Mouse (Mus musculus): Measurements from ENCODE around the gene Gm28845.

Gene Gm28845

DNA sequence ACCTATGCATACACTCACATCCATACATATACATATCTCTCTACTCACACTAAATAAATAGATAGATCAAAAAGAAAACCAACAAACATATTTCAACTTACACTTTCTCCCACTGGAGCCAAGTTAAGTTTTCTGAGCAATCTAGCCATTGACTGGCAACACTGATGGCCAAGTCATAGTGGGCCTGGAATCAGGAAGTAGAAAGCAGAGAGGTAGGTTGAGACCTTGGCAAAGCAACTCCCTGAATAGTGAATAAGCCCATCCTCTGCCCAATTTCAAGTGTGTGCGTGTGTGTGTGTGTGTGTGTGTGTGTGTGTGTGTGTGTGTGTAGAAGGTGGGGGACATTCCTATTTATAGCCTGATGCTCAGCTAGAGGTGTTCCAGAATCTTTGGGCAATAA, at the start of gene Gm28845:
TSS of gene Gm28845 (minus strand) at position 121 of the 400 bp plus-strand sequence.
- CTCF ChIA-PET, result no interaction called here
- POLR2A ChIA-PET, result interaction anchor here in 2 of 4 experiments (1.8 to 2.8 kb wide), 3 partner anchors 9 to 59 kb away, joined by 4 to 8 read pairs (median 5); no protein-coding TSS in a partner anchor

DNA sequence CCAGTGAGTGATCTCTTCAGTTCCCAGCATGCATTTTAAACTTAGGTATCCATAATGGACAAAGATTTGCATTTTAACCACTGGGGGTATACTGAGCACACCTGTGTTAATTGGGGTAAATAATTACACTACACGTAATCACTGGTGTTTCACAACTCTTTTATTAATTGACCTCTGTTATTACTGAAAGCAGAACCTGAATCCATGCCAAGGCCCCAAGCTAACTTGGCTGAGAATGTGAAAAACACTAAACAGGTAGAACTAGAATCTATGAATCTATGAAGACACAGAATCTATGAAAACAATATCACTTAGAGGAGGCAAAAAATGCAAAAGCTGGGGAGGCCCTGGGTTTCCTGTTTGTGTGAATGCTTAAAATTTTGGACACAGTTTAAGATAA, 48.1 kb upstream of the Gm28845 start:
- ChIA-PET POLR2A (interaction anchor here in 1 of 4 experiments (1.0 to 1.1 kb wide), 2 partner anchors 11 to 18 kb away, joined by 3 read pairs; no protein-coding TSS in a partner anchor), CTCF (no interaction called here)

DNA sequence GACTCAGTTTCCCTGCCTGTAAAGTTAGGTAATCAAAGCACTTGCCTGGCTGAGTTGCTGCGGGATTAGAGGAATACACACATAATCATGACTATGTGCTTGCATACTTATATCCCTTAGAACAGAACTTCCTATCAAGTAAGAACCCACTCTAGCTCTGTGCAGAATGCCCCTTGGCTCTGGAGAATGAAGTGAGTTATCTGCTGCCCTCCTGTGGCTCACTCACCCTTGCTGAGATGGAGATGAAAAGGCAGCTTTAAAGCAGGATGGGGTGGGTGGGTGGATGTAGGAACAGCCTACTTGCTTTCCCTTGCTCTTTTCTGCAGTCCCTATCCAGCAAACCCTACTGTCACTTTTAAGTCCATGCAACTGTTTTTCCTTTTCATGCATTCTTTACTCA, 42.9 kb upstream of the Gm28845 start:
- ChIA-PET CTCF (interaction anchor here in 2 of 4 experiments (0.6 to 2.2 kb wide), 4 partner anchors 16 to 114 kb away, joined by 3 to 6 read pairs (median 4); no protein-coding TSS in a partner anchor), POLR2A (interaction anchor here in 1 of 4 experiments (2.4 kb wide), 1 partner anchor 16 kb away, joined by 13 read pairs; no protein-coding TSS in a partner anchor)

DNA sequence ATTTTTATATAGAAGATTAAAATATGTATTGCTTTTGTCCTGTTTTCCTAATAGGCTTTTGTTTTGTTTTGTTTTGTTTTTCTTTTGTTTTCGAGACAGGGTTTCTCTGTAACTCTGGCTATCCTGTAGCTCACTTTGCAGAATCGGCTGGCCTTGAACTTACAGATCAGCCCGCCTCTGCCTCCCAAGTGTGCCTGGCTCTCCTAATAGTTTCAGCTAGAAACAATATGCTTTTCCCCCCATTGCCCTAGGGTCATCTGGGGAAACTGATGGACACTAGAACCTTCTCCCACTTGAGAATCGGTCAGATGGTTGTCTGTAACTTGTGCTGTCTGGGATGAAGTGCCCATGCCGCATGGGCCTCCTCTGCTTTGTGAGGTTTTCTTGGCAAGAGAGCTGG, 36.8 kb upstream of the Gm28845 start:
- ChIA-PET POLR2A (interaction anchor here in 2 of 4 experiments (0.6 to 1.3 kb wide), 3 partner anchors 14 to 24 kb away, joined by 3 to 4 read pairs (median 3); no protein-coding TSS in a partner anchor), CTCF (no interaction called here)

DNA sequence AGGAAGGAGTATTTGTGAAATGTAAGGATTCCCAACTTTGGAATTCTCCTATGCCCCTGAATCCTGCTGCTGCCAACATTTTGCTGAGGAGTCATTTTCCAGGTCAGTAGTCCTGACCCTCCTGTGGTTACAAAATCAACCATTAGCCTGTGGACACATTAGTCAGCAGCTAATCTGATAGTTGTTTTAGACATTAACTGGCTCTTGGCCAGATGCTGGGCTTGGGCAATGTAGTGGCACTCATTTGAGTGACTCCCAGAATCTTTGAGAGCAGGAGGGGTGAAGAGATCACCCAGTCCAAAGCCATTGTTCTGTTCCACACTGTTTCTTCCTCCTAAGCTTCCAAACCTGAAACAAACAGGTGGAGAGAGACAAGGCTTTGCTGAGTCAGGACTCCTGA, 35.5 kb upstream of the Gm28845 start:
- POLR2A ChIA-PET, result interaction anchor here in 2 of 4 experiments (0.9 to 1.7 kb wide), 4 partner anchors 9 to 43 kb away, joined by 3 to 9 read pairs (median 4); no protein-coding TSS in a partner anchor
- CTCF ChIA-PET, result interaction anchor here in 2 of 4 experiments (0.6 to 0.8 kb wide), 2 partner anchors 31 to 421 kb away, joined by 3 read pairs; no protein-coding TSS in a partner anchor

DNA sequence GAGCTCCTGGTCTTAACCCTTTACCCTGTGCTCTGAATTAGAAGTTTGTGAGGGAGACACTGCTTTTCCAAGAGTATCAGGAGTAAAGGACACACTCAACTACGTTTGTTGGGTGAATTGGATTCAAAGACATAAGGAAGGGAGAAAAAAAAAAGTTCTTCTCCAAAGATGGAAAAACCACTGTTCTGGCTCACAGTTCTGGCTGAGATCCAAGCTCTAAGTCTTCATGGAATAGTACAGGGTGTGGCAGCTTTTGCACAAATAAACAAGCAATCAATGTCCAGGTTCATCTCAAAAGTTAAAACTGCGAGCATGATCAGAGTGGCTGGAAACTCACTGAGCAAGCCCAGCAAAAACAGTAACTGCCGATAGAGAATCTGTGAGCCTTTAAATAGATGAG, 28.6 kb upstream of the Gm28845 start:
- ChIA-PET CTCF (interaction anchor here in 1 of 4 experiments (0.8 kb wide), 1 partner anchor 38 kb away, joined by 3 read pairs; no protein-coding TSS in a partner anchor), POLR2A (interaction anchor here in 1 of 4 experiments (0.7 kb wide), 1 partner anchor 30 kb away, joined by 3 read pairs; no protein-coding TSS in a partner anchor)

DNA sequence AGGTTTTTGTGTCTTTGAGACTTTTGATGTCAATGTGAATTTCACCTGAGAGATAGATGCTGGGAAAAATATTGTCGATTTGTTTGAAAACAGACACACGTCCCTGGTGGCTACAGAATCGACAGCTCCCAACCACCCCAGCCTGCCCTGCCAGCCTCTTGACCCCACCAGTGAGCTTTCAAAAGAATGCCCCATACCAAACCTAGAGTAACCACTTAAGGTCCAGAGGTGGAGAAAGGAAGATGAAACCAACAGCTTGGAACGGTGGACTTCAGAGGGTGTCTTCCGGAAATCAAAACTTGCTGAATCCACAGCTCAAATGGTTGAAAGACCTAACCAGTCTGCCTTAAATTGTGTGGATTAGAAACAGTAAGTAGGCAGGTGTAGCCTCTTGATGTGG, 28.0 kb upstream of the Gm28845 start:
- POLR2A ChIA-PET, result interaction anchor here in 1 of 4 experiments (0.7 to 0.8 kb wide), 2 partner anchors 31 to 72 kb away, joined by 3 read pairs; no protein-coding TSS in a partner anchor
- CTCF ChIA-PET, result interaction anchor here in 1 of 4 experiments (0.8 kb wide), 1 partner anchor 38 kb away, joined by 3 read pairs; no protein-coding TSS in a partner anchor

DNA sequence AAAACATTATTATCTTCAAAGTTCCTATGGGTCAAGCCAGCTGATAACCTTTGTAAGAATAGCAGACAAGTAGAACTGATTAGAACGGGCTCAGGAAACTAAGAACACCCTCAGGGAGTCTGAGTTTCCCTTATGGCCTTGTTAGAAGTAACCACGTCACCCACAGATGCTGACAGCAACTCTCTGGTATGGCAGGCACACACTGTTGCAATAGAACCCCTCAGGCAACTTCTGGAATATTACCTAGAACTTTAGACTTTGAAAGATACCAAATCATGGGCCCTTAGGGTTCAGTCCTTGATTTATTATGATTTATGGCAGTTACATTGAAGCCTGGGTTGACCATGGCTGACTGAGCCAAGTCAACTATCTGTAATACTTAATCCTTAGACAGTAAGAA, 27.2 kb upstream of the Gm28845 start:
- CTCF ChIA-PET, result no interaction called here
- POLR2A ChIA-PET, result no interaction called here

DNA sequence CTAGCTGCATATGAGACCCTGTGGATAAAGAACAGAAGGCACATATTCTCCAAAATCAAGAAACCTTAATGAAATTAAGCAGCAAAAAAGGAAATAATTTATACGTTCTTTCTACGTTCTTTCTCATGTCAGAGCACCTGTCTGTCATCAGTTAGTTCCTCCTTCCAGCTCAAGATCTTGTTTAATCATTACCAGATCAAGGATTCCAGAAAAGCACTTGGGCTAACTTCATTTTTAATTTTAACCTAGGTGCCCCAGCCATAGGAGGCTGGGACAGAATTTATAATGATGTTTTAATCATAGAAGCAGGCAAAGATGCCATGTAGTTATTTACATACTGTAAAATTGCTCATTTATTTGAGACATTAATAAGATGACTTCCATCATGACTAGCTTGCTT, 25.4 kb upstream of the Gm28845 start:
- POLR2A ChIA-PET, result no interaction called here
- CTCF ChIA-PET, result no interaction called here

DNA sequence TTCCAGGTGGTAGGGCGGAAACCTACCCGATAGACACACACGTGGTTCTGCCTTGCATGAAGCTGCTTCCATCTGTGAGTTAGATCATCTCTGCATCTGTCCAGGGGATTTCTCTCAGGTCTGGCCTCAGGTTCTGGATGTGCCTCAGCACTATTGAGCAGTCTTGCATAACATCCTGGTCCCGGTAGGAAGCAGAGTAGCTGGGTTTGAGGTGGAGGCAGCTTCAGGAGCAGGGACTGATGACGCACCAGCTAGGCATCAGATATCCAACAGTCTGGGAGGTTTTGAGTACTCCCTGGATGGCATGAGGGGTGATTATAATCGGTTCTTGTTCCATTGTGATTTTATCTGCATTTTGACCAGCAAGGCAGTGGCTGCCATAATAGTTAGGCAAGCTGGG, 18.2 kb upstream of the Gm28845 start:
- ChIA-PET CTCF (interaction anchor here in 2 of 4 experiments (0.6 kb wide), 2 partner anchors 24 to 1804 kb away, joined by 3 read pairs; no protein-coding TSS in a partner anchor), POLR2A (interaction anchor here in 1 of 4 experiments (0.7 kb wide), 1 partner anchor 17 kb away, joined by 3 read pairs; no protein-coding TSS in a partner anchor)

DNA sequence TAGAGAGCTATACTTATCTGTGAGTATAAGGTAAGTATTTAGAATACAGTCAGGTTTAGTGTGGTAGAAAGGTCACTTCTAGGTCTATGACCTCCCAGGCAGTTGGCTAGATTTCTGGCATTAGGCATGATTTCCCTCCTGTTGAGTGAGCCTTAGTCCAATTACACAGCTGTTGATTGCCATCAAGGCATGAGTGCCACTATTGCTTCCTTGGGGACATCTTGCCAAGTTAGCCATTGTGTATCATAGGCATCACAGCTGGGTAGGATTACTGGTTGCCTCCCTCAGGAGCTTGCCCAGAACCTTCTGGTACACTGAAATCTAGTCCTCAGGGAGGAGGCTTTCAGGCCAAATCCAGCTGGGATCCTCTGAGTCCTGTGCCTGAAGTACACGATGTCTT, 13.5 kb upstream of the Gm28845 start:
- POLR2A ChIA-PET, result interaction anchor here in 1 of 4 experiments (0.9 to 1.5 kb wide), 2 partner anchors 23 to 87 kb away, joined by 3 to 4 read pairs; no protein-coding TSS in a partner anchor

DNA sequence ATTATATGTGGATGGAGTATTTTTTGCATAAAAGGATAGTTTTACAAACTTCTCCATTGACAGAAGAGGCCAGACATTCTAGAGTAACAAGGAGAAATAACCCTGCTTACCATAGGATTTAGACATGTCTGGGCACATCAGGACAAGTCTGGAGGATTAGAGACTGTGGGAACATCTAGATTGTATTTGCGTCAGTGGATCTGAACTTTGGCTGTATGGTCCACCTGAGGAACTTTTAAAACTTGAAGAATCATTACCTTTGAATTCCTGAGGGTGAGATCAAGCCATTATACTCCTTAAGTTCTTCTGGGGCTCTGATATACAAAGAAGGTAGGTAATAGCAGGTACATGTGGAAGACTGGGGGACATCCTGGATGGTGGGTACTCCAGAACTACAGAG, 12.3 kb upstream of the Gm28845 start:
- CTCF ChIA-PET, result no interaction called here
- POLR2A ChIA-PET, result interaction anchor here in 1 of 4 experiments (0.9 to 1.5 kb wide), 2 partner anchors 24 to 86 kb away, joined by 3 to 4 read pairs; no protein-coding TSS in a partner anchor

More for the DNA sequence above, 13.5 kb upstream of the Gm28845 start:
- CTCF ChIA-PET, result interaction anchor here in 1 of 4 experiments (0.6 kb wide), 1 partner anchor 376 kb away, joined by 3 read pairs; no protein-coding TSS in a partner anchor

DNA sequence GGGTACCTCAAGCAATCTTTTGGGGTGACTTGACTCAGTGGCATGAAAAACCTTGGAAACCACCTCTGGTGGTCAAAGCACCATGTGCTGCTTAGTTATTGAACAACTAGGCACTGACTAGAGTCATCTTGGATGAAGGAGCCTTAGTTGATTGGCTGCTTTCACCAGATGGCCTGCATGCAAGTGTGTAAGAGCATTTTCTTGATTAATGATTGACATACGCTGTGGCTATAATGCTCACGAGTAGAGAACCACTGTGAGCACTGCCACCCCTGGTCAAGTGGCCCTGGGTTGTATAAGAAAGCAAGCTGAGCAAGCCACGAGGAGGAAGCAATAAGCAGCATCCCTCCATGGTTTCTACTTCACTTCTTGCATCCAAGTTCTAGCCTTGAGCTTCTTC, 10.9 kb upstream of the Gm28845 start:
- ChIA-PET POLR2A (interaction anchor here in 1 of 4 experiments (1.7 kb wide), 1 partner anchor 17 kb away, joined by 5 read pairs; no protein-coding TSS in a partner anchor), CTCF (no interaction called here)

DNA sequence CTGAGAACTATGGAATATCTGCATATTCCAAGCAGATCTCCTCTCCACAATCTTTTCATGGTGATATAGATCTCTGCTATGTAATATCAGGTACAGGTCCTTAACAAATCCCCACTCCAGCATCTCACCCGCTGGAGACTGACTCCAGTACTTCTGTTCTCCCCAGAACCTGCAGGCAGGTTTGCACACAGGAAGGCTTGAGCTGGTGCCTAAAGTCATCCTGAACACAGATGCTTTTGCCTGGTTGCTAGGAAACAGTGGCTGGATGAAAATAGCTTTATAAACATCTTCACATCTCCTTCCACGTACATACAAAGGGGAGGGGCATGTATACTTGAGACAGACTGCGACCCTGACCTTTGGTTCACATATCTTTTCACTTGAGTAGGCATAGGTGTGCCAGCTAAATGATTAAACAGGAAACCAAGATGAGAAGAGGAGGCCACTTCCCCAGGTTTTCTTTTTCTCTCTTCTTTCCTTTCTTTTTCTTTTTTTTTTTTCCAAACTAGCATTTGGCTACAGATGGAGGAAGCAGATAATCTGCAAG, 10.3 kb upstream of the Gm28845 start:
- CTCF ChIA-PET, result interaction anchor here in 1 of 4 experiments (0.9 kb wide), 1 partner anchor 18 kb away, joined by 3 read pairs; no protein-coding TSS in a partner anchor
- POLR2A ChIA-PET, result interaction anchor here in 2 of 4 experiments (0.8 to 1.7 kb wide), 2 partner anchors 16 to 439 kb away, joined by 3 to 5 read pairs; partner anchors contain the start of gene Ccnyl1 (in 1 of the 2)

DNA sequence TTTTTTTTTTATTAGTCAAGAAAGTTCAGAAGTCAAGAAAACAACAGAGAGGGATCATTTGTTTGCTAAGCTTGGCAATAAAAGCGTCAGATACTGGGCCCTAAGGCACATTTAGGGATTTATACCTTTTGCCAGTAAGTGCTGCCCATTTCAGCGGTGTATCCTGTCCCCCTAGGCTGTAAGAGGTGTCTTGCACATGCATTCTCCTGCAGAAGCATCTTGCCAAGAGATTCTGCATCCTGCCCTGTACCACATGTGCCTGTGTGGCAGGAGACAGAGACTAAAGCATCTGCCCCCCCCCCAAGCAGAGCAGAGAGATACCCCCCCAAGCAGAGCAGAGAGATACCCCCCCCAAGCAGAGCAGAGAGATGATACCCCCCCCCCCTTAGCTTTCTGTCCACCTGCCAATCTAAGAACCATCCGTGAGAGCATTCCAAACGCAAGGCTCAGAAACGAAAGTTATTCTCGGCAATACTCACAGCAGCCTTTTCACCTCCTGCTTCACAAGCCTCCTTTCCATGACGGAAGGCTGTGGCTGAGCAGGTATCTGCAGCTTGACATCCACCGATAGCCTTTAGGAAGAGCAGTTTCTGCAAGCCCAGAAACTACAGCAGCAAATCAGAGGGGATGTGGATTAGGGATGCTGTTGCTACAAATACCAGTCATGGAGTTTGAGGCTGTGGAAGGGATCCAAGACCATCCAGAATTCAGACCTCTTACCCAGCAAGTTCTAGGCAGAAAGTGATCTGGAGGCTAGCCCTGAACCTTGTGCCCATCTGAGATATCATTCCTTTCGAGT, 3.4 kb upstream of the Gm28845 start, which contains the start of gene D630023F18Rik:
TSS of gene D630023F18Rik (minus strand) at position 641 of the 799 bp plus-strand sequence.
- CTCF ChIA-PET, result no interaction called here
- POLR2A ChIA-PET, result interaction anchor here in 2 of 4 experiments (0.7 to 1.0 kb wide), 2 partner anchors 10 to 11 kb away, joined by 3 read pairs; no protein-coding TSS in a partner anchor

DNA sequence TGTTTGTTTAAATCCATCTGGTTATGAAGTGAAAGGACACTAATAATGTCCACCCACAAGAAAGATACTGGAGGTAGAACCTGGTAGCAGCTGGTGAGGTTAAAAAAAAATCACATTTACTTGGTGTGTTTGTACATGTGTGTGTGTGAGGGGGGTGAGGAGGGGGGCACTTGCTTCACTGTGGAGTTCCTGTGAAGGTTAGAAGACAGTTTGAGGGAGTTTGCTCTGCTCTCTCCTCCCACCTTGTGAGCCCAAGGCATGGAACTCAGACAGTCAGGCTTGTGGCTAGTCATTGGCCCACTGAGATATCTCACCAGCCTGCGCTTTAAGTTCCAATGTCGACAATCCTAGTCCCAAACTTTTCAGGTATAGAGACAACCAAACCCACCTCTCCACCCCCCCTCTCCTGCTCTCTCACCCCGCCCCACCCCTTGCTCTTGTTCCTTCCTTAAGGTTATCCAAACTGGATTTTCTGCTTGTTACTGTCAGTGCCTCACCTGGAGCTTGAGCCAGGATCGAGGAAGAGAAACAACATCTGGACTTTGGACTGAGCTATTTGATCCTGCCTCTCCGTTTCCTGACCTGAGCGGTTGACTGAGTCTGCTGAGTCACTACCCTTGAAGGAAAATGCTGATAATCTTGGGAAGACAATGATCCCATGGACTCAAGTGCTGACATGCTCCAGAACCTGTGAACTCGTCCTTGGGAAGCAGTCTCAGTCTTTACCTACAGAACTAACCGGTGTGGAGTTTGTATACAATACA, 1.0 kb downstream of the Gm28845 start:
- POLR2A ChIA-PET, result interaction anchor here in 3 of 4 experiments (0.7 to 2.8 kb wide), 8 partner anchors 8 to 383 kb away, joined by 3 to 8 read pairs (median 4); partner anchors contain the start of genes Idh1 (in 1 of the 3) and Pikfyve (in 1 of the 3)
- CTCF ChIA-PET, result no interaction called here

DNA sequence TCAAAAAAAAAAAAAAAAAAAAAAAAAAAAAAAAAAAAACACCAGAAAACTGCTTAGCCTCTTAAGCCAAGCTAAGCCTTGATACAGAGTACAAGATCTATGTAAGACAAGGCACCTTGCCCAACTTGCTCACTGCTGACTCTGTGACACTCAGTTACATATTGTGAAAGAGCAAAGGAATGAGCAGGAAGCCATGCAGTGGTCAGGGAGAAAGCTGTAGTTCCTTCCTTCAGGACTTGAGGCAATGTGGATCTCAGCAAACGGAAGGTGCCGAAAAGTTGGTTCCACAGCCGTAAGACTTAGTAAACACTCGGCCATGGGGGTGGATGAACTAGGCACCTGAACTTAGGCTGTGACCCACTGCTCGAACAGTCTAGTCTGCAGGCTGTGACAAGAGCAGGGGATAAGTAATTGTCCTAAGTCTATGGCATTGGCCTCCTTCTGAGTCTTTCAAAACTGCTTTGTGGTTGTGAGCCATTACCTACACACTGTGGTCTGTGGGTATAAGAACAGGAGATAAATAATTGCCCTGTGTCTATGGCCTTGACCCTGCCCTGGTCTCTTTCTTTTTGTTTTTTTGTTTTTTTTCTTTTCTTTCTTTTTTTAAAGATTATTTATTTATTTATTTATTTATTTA, 5.7 kb downstream of the Gm28845 start:
- POLR2A ChIA-PET, result interaction anchor here in 2 of 4 experiments (0.6 to 4.4 kb wide), 6 partner anchors 16 to 497 kb away, joined by 3 to 37 read pairs (median 4); partner anchors contain the start of genes Ccnyl1 (in 1 of the 2), Idh1 (in 1 of the 2), Mettl21a (in 1 of the 2) and Pikfyve (in 1 of the 2)
- CTCF ChIA-PET, result interaction anchor here (0.5 to 2.9 kb wide), 7 partner anchors 24 to 1454 kb away, joined by 3 to 22 read pairs (median 4); partner anchors contain the start of gene Idh1 (in 1 of the 4)
